Mouse (Mus musculus) embryo, embryonic 11.5 days (tissue): ENCODE data around the gene Lat2.
"Not testable (repeated sequence)": the region's sequence is repeated elsewhere in the genome, so short reads cannot be mapped to it uniquely, and the experiment has no call there.

Experiments used
- DNase-seq: peaks from one replicate; pipeline ENCODE4 v3.0.0-alpha.2; 2012; ENCODE audit warnings: low read depth, low spot score

Gene Lat2

DNA sequence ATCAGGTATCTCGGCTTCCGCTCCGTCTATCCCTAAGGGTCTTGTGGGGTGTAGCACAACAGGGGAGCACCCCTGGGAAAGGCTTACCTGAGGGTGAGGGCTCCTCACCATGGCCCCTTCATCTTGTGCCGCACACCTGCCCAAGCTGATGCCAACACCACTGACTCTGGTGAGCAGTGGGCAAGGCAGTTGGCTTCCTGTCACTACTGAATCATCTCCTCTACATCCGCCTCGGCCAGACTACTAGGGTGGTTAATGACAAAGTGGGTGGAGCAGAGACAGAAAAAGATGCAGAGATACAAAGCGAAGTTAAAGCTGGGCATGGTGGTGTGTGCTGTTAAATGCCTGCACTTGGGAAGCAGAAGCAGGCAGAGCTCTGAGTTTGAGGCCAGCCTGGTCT lies at the start of gene Lat2:
Gene Lat2, minus strand, starts transcription at position 224 of the 400 bp plus-strand sequence.
- DNase-seq = no peak

- DNase-seq = no peak
These were observed 41.9 kb upstream of the Lat2 start for GRCm38 (mm10) chr5:134656708-134657107.

GRCm38 (mm10) chr5:134652015-134652414 lies 37.2 kb upstream of the Lat2 start:
- no peak for DNase-seq

DNA sequence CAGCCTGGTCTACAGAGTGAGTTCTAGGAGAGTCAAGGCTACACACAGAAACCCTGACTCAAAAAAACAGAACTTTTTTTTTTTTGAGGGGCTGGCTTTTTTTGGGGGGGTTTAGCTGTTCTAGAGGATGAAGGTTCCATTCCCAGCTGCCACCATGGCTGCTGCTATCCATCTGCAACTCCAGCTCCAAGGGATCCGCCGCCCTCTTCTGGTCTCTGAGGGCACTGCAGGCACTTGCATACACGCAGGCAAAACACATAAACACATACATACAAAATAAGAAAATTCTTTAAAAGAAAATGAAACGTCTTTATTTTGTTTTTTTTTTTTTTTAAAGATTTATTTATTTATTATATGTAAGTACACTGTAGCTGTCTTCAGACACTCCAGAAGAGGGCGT lies 36.1 kb upstream of the Lat2 start:
- DNase-seq = no peak

DNA sequence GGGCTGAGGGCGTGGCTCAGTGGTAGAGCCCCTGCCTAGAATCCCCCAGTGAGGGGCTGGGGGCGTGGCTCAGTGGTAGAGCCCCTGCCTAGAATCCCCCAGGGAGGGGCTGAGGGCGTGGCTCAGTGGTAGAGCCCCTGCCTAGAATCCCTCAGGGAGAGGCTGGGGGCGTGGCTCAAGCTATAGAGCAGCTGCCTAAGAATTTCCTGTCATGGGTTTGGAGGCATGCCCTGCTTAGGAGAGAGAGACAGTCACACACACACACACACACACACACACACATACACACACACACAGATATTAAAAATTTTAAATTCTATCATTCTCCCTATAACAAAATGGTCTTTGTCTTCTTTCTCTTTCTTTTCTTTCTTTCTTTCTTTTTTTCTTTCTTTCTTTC lies 34.2 kb upstream of the Lat2 start:
- DNase-seq = not testable (repeated sequence)

GRCm38 (mm10) chr5:134647394-134647793 lies 32.6 kb upstream of the Lat2 start:
- DNase-seq = no peak

GRCm38 (mm10) chr5:134646461-134646860 lies 31.6 kb upstream of the Lat2 start:
- no peak for DNase-seq

DNA sequence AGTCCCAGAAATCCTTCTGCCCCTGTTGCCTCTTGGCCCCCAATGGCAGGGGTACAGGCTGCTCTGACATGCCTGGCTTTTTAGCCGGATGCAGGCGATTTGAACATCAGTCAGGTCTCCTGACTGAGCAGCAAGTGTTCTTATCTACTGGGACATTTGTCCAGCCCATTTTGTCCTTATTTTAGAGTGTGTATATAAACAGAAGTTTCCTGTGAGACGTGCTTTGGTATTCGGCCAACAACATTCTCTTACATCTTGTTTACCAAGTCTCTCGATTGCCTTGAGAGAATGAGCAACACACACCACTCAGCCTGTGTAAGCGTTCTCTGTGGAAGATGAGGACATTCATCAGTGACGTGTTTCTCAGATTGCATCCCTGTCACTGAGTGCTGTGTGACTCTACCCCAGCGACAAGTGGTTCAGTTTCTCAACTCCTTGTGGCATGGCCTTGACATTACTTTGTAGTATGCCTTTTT lies 29.9 kb upstream of the Lat2 start:
- no peak for DNase-seq

- no peak for DNase-seq
These were observed 29.3 kb upstream of the Lat2 start for GRCm38 (mm10) chr5:134644121-134644520.

DNA sequence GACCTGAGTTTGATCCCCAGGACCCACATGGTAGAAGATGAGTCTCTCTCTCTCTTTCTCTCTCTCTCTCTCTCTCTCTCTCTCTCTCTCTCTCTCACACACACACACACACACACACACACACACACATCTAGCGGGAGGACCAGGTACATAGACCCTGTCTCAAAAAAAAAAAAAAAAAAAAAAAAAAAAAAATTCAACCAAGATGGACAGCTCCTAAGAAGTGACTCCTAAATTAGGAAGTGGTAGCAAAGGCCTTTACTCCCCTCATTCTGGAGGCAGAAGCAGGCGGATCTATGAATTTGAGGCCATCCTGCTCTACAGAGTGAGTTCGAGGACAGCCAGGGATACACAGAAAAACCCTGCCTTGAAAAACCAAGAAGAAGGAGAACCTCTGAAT lies 25.5 kb upstream of the Lat2 start:
- no peak for DNase-seq

GRCm38 (mm10) chr5:134639269-134639682 lies 24.5 kb upstream of the Lat2 start, which contains the start of gene Eif4h:
Eif4h (minus strand) TSS chr5:134639490.
- peak; percentile 96 for DNase-seq

DNA sequence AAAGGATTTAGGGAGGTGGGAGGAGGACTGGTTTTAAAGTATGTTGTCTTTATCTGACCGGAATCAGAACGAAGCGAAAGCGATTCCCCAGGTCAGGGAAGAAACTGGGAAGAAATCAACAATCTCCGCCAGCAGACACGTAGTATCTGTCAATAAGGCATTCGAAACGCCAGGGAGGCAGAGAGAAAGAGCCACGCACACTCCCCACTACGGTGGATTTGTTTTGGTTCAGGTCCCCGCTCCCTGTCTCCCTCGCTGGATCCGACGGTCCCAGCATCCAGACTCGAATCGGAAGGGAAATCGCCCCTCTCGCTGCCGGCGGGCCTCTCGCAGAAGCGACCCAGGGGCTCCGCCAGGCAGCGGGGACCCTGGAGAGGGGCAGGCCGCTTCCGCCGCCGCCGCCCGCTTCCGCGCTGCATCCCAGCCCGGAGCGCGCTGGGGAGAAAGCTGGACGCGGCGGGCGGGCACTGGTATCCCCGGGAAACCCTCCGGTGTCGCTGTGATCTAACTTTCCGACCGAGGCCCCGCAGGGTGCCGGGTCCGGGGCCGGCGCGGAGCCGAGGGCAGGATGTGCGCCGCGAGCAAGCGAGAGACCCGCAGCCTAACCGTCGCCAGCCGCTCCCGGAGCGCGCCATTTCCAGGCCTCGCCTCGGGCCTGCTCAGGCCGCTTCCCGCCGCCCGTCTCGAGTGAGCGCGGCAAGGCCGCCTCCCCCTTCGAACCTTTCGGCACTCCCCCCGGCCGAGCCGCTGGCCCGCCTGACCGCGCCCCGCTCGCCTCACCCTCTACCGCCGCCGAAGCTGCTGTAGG lies 23.8 kb upstream of the Lat2 start:
- DNase-seq = no peak

DNA sequence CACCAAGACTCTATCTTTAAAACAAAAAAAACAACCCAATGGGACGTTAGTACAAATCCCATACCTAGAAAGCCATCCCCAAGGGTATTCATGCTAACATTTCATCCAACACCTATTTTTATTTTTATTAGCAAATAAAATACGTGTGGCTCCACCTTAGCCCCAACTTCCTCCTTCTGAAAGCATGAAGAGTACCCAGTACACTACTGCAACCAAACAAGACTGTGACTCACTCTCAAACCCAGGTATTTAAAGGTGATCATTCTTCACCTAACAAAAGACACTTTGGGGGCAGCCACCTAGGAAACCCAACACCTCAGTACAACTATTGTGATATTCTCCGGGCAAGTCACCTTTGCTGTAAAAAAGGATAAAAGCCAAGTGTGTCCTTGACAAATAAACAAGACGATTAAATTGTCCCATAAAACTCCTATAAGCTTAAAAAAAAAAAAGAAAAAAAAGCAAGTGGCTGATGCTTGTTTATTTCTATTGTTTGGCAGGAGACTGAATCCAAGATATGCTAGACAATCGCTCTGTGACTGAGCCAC lies 23.1 kb upstream of the Lat2 start:
- DNase-seq = no peak

DNA sequence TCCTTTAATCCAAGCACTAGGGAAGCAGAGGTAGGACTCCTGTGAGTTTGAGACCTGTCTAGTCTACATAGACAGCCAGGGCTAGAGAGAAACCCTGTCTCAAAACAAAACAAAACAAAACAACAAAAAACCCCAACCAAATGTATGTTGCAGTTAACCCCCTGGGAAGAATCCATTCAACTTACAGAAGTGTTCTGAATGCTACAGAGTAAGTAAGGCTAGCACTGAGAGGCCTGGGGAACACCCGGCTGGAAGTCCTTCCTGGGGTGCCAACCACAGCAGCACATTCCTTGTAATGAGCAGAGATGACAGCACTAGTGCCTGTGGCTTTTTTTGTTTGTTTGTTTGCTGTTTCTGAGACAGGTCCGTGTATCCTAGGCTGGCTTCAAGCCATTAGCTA lies 18.0 kb upstream of the Lat2 start:
- no peak for DNase-seq

DNA sequence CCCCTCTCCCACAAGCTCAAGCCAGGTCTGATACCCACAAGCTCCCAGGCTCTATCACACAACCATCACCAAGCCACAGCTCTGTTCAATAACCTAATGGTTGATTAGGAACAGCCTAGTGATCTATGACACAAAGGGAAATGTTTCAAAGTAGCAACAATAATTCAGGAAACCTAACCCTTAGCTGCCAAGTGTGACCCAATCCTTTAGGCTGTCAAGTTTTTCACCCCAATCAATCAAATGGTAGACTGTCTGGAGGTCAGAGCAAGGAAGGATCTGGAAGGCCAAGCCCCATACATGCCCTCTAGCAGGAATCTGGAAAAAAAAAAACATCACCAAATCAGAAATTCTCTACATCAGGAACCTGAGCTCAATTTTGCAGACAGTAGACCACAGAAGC lies 16.0 kb upstream of the Lat2 start:
- DNase-seq = no peak

GRCm38 (mm10) chr5:134629508-134629907 lies 14.7 kb upstream of the Lat2 start:
- DNase-seq = no peak

- no peak for DNase-seq
These were observed 7.2 kb upstream of the Lat2 start for GRCm38 (mm10) chr5:134622069-134622468.

DNA sequence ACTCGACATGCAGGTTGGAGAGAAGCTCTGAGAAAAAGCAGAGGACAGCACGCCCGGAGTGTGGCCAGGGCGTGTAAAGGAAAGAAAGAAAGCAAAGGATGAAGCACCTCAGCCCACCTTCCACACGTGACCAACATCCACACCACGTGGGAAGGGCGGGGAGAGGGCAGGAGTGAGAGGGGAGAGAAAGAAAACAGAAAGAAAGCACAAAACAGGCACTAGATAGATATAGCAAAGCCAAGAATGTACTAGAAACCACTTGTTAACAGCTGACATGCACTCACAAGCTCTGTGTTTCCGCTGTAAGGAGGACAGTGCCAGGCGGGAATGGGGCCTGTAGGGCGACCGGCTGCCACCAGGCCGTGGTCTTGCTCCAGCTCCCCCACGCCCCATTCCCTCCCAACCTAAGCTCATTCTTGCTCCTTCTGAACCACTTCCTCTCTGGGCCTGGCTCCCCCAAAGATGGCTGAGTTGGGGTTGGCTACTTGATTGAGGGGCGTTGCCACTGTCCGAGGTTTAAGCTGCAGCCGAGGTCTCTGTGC lies 6.3 kb upstream of the Lat2 start:
- no peak for DNase-seq

- no peak for DNase-seq
These were observed 5.6 kb upstream of the Lat2 start for GRCm38 (mm10) chr5:134620457-134620856.

- DNase-seq = no peak
These were observed 2.2 kb upstream of the Lat2 start for GRCm38 (mm10) chr5:134617071-134617470.

DNA sequence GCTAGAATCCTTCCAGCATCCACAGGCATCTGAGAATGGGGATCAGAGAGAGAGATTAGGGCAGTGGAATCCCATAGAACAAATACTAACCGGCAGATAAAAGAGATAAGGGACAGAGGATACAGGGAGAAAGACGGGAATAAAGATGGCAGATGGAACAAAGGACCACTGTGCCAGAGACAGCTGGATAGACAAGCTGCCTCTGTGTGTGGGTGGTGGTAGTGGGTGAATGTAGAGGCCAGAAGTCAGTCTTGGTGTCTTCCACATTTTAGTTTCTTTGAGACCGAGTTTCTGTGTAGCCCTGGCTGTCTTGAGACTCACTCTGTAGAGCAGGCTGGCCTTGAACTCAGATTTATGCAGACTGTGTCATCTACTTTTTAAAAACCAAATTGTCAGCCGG lies 955 bp upstream of the Lat2 start:
- no peak for DNase-seq

DNA sequence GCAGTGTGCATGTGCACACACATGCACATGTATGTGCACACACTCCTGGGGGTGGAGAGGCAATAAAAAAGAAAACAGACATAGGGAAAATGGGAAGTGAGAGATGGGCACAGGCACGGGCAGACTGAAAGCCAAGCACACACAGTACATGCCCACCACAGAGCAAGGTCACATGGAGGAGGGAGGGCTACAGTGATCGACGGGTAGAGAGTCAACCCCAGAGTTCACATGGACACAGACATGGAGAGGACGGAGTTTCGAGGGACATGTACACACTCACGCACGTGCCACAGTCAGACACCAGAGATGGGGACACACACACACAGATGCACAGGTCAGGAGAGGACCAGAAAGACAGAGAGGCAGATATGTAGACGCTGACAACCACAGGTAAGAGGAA lies 555 bp upstream of the Lat2 start:
- no peak for DNase-seq

- DNase-seq = no peak
These were observed 529 bp downstream of the Lat2 start for GRCm38 (mm10) chr5:134614296-134614695.
